Mouse (Mus musculus) large intestine, adult 2 months (tissue): Measurements from ENCODE around the gene Klhdc2. TPM values are rescaled to one million over a fixed set of nuclear protein-coding genes. Genes with fewer than 3 reads are reported as not detected.
A peak's percentile ranks its signal among the peaks of the same experiment; 100 is the strongest.

Experiments
- DNase-seq: peaks from one replicate; pipeline ENCODE4 v3.0.0-alpha.2; 2012; ENCODE audit warnings: low read depth, low spot score
- WGBS: fragments of 180-500 bp; shearing (Covaris S2); methylation state at CpG from one replicate; pipeline ENCODE4 v1.1.7; 2018; 5-methylcytosine and 5-hydroxymethylcytosine counted together
- polyA plus RNA-seq: library from polyadenylated mRNA; depleted of rRNA; stranded (reverse); fragments of >200 nt; gene quantifications from 2 replicates; pipeline ENCODE4 v1.2.3, GENCODE M21; 2012; rRNA removed

The Klhdc2 gene
- polyA plus RNA-seq: 13.0 and 13.6 TPM in 2 replicates

GRCm38 (mm10) chr12:69296511-69297410, at the start of gene Klhdc2:
TSS of gene Klhdc2 (plus strand) at chr12:69296681.
- under 1% methylated on average over 98 of the region's 98 CpGs for WGBS
- peak; percentile 25 for DNase-seq

DNA sequence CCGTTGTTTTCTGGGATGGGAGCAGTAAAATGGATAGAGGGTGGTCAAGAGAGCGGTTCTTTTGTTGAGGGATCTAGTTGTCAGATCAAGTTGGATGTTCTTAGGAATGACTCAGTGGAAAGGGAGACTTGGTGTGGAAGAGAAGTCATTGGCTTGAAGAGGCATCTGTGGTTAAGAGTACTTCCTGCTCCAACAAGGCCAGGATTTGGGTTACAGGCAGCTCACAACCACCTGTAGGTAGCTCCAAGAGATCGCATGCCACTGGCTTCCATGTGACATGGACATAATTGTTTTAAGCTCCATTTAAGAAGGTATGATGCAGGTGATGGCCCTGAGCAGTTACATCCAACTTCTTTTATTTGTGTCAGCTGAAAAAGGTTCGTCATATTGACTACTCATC, 46.7 kb upstream of the Klhdc2 start:
- no peak for DNase-seq
- WGBS: 90% methylated on average over 4 of the region's 4 CpGs

- WGBS: 93% methylated on average over 8 of the region's 8 CpGs
- no peak for DNase-seq
These were observed 45.7 kb upstream of the Klhdc2 start for GRCm38 (mm10) chr12:69250756-69251155.

- WGBS: 100% methylated on average over 1 of the region's 1 CpGs
These were observed 42.7 kb upstream of the Klhdc2 start for GRCm38 (mm10) chr12:69253806-69254205.

GRCm38 (mm10) chr12:69257836-69258235, 38.6 kb upstream of the Klhdc2 start:
- no peak for DNase-seq
- 75% methylated on average over 11 of the region's 11 CpGs for WGBS

More at GRCm38 (mm10) chr12:69253806-69254205, 42.7 kb upstream of the Klhdc2 start:
- DNase-seq: no peak

DNA sequence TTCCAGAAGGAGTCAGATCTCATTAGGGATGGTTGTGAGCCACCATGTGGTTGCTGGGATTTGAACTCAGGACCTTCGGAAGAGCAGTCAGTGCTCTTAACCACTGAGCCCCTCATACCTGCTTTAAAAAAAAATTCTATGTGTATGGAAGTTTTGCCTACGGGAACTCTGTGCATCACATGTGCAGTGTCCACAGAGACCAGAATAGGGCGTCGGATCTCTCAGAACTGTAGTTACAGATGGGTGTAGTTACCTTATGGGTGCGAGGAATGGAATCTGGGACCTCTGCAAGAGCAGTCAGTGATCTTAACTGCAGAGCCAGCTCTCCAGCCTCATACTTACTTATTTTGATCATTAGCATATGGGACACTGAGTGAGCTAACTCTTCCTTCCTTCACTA, 34.2 kb upstream of the Klhdc2 start:
- no peak for DNase-seq
- WGBS: 95% methylated on average over 5 of the region's 5 CpGs

DNA sequence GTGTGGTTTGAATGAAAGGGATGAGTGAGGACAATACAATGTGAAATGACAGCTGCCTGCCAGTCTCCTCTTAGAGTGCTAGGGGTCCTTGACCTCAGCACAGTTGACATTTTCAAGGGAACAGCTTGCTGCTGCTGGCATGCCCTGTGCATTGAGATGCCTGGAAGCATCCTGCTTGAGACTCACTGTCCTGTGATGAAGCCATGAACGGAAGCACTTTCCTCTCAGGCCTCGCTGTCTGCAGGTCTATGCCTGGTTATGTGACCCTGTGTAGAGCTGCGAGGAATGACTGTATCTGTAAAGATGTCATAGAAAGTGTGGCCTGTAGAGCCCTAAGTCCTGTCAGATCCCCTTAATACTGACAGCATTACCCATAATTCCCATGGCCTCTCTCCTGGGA, 31.4 kb upstream of the Klhdc2 start:
- 88% methylated on average over 3 of the region's 3 CpGs for WGBS
- no peak for DNase-seq

DNA sequence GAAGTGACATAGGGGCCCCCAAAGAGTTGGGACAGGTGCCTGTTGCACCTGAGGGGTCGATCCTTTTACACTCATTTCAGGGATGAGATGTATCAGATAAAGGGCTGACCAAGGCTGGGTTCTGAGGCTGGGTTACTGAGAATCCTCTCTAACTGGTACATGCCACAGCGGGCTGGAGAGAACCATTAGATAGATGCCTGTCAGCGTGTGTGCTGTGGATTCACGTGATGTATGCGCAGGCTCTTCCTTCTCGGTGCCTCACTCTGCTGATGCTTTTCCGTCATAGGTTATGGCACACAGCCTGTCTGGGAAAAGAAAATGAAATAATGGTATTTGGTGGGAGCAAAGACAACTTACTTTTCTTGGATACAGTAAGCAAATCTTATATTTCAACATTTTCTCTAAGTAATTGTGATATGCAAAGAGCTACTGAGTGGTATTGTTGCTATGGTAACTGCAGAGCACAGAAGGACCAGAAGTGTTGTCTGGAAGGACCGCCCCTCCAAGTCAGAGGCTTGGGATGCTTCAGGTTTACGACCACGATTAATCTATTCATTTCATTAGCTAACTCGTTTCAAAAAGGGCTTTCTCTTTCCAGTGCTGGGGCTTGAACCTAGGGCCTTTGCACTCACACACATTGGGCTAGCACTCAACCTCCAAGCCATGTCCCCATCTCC, 28.4 kb upstream of the Klhdc2 start:
- WGBS: 81% methylated on average over 11 of the region's 11 CpGs
- no peak for DNase-seq

DNA sequence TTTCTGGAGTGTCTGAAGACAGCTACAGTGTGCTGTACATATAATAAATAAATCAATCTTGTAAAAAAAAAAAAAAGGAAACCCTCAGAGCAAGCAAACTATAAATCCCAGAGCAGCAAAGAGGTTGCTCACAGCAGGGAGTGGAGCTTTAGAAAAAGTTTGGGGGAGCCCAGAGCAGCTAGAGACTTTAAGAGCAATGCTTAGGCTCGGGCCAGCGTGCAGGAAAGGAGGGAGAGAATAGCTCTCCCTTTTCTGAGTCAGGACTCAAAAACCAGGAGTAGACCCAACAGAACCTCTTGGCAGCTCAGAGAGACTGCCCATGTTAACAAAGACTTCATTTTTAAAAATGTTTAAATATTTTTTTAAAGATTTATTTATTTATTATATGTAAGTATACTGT, 27.5 kb upstream of the Klhdc2 start:
- 92% methylated on average over 2 of the region's 2 CpGs for WGBS
- DNase-seq: no peak

DNA sequence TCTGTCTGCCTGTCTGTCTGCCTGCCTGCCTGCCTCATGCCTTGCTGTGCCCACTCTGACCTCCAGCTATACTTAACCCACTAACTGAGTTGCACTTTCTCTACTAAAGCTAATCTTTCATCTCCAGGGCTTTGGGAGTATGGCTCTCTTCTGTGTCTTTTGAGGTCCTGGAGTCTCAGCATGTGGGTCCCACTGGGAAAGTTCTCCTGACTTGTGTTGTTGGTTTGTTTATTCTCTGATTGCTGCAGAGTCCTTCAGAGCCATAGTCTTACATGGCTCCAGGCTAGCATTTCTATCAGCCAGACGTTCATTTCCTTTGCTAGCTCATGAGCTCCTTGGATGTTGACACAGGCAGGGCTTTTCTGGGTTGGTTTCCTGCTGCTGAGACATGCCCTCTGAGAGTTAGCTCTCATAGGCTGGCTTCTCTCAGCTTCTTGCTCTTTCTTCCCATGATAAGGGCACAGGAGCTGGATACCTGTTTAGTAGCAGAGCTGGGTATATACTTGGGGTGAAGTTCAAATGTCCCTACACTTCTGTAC, 16.5 kb upstream of the Klhdc2 start:
- DNase-seq: no peak
- WGBS: 18% methylated on average over 1 of the region's 1 CpGs

- WGBS: 98% methylated on average over 3 of the region's 3 CpGs
These were observed 15.6 kb upstream of the Klhdc2 start for GRCm38 (mm10) chr12:69280915-69281314.

DNA sequence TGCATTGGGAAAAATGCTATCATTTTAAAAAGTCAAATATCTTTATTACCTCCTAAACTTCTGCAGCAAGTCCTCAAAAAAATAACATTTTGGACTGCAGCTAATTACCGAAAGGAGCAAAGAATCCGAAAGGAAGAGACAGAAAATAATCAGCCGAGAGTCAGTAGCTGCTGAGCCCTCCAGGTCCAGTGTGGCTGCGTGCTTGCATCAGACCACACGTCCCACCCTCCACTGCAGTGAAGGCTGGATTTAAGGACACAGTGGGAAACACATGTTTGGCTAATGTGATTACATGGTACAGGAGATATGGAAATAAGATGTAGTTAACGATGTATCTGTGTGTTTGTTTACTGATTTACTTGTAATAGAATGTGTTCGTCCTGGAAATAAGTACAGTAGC, 13.3 kb upstream of the Klhdc2 start:
- no peak for DNase-seq
- 88% methylated on average over 7 of the region's 7 CpGs for WGBS

More at GRCm38 (mm10) chr12:69280915-69281314, 15.6 kb upstream of the Klhdc2 start:
- no peak for DNase-seq

DNA sequence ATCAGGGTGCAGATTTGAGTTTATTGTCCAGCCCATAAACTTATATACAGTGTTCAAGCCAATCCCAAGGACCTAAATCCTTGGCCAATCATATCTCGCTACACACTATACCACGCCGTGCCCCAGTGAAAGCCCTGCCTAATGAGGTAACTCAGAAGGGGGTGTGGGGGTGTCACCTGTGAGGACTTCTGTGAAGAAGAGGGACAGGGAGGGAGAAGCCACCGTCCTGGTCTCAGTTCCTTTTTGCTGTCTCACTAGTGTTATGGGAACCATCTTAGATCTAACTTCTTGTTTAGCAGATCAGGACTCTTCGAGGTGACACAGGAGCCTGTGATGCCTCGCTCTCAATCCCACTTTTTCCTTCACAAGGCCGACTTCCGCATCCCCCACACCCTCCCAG, 8.9 kb upstream of the Klhdc2 start:
- no peak for DNase-seq
- 83% methylated on average over 8 of the region's 8 CpGs for WGBS

DNA sequence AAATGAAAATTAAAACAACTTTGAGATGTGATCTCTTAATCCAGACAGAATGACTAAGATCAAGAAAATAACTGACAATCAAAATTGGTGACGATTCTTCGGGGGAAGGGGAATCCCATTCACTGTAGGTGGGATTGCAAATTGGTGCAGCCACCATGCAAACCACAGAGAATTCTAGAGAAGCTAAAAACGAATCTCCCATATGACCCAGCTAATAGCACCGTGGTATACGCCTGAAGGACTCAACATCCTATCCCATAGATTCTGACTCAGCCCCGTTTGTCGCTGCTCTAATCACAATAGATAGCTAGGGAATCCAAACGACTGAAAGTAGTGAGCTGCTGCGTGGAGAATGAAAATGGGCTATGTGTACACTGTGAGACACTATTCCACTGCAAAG, 7.8 kb upstream of the Klhdc2 start:
- WGBS: 78% methylated on average over 9 of the region's 9 CpGs
- DNase-seq: no peak

- whole genome bisulfite sequencing: 89% methylated on average over 6 of the region's 6 CpGs
- DNase-seq: no peak
These were observed 4.1 kb upstream of the Klhdc2 start for GRCm38 (mm10) chr12:69292401-69292800.

DNA sequence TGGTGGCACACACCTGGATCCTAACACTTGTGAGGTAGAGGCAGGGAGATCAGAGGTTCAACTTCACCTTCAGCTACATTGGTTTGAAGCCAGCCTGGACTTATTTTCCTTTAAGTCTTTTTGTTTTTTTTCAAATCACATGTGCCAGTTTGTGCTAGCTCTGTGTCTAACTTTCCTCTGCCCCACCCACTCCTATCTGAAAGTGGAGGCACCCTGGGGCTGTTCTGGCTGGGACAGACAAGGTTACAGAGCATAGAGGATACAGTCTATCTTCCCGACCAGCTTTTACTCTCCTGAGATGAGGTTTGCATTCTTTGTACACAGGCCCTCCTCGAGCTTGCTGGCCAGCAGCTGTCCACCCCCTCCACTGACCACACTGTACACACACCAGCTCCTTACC, 2.7 kb upstream of the Klhdc2 start:
- 31% methylated on average over 2 of the region's 2 CpGs for WGBS
- DNase-seq: no peak

- WGBS: 82% methylated on average over 2 of the region's 2 CpGs
- no peak for DNase-seq
These were observed 1.5 kb upstream of the Klhdc2 start for GRCm38 (mm10) chr12:69294936-69295335.

GRCm38 (mm10) chr12:69295651-69296050, 830 bp upstream of the Klhdc2 start:
- no peak for DNase-seq
- WGBS: 91% methylated on average over 4 of the region's 4 CpGs

GRCm38 (mm10) chr12:69297411-69298150, 1.1 kb downstream of the Klhdc2 start:
- 14% methylated on average over 20 of the region's 20 CpGs for WGBS
- no peak for DNase-seq

DNA sequence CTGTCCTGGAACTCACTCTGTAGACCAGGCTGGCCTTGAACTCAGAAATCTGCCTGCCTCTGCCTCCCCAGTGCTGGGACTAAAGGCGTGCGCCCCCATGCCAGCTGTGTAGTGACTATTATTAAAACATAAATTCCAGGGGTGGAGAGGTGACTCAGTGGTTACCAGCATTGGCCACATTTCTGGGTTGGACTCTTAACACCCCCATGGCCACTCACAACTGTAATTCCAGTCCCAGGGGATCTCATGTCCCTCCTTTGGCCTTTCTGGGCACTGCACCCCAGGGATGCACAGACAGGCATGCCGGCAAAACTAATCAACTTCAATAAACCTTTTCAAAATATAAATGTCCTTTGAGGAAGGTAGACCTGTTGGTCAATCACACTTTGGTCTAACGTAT, 1.8 kb downstream of the Klhdc2 start:
- no peak for DNase-seq
- WGBS: 80% methylated on average over 4 of the region's 4 CpGs
